Mouse (Mus musculus): Measurements from ENCODE around the gene Rrnad1. TPM values are rescaled to one million over a fixed set of nuclear protein-coding genes. Genes with fewer than 3 reads are reported as not detected.
A peak's percentile ranks its signal among the peaks of the same experiment; 100 is the strongest.
"Not testable (repeated sequence)": the region's sequence is repeated elsewhere in the genome, so short reads cannot be mapped to it uniquely, and the experiment has no call there.

Gene Rrnad1
- polyA plus RNA-seq, 1 experiment from 2014 or later = 19.9 TPM

GRCm38 (mm10) chr3:87899266-87899665 is 31.3 kb downstream of the Rrnad1 start:
- H3K9me3 ChIP-seq (ENCODE audit: low read length) = no peaks in the 10 kb centered on the region
- H3K4me3 ChIP-seq (ENCODE audit: low read length) = no peak overlapping the region
- no peak for ATAC-seq (ENCODE audit: low FRiP score, low TSS enrichment)
- 57% methylated on average over 3 of the region's 3 CpGs for WGBS
- no peak overlapping the region for H3K9ac ChIP-seq (replicated peaks; ENCODE audit: low read length)
- H3K4me1 ChIP-seq (ENCODE audit: insufficient read depth, low read length) = no peaks in the 10 kb centered on the region
- H3K36me3 ChIP-seq (ENCODE audit: insufficient read depth, low read length) = no peaks in the 10 kb centered on the region
- no peak overlapping the region for H3K4me2 ChIP-seq (replicated peaks; ENCODE audit: low read depth, low read length)
- no peaks in the 10 kb centered on the region for H3K27me3 ChIP-seq (ENCODE audit: insufficient read depth, low read length)
- no peak overlapping the region for H3K27ac ChIP-seq (ENCODE audit: low read length)

- H3K9ac ChIP-seq (replicated peaks; ENCODE audit: low read length) = no peak overlapping the region
- H3K9me3 ChIP-seq (ENCODE audit: low read length) = no peaks in the 10 kb centered on the region
- no peak overlapping the region for H3K27ac ChIP-seq (ENCODE audit: low read length)
- H3K27me3 ChIP-seq (ENCODE audit: insufficient read depth, low read length) = no peaks in the 10 kb centered on the region
- H3K36me3 ChIP-seq (ENCODE audit: insufficient read depth, low read length) = no peaks in the 10 kb centered on the region
- H3K4me1 ChIP-seq (ENCODE audit: insufficient read depth, low read length) = no peaks in the 10 kb centered on the region
- ATAC-seq (ENCODE audit: low FRiP score, low TSS enrichment) = no peak
- H3K4me3 ChIP-seq (ENCODE audit: low read length) = no peak overlapping the region
- H3K4me2 ChIP-seq (replicated peaks; ENCODE audit: low read depth, low read length) = no peak overlapping the region
- WGBS = 75% methylated on average over 3 of the region's 3 CpGs
Measured at GRCm38 (mm10) chr3:87893367-87893905, 37.1 kb downstream of the Rrnad1 start.

GRCm38 (mm10) chr3:87891481-87891880 is 39.0 kb downstream of the Rrnad1 start:
- peaks cover 2% of the 10 kb centered on the region; the same call in 1 of the 2 replicates for H3K9me3 ChIP-seq (ENCODE audit: low read length)
- H3K9ac ChIP-seq (replicated peaks; ENCODE audit: low read length) = no peak overlapping the region
- no peak overlapping the region for H3K4me2 ChIP-seq (replicated peaks; ENCODE audit: low read depth, low read length)
- WGBS = 70% methylated on average over 3 of the region's 3 CpGs
- H3K36me3 ChIP-seq (ENCODE audit: insufficient read depth, low read length) = no peaks in the 10 kb centered on the region
- H3K27me3 ChIP-seq (ENCODE audit: insufficient read depth, low read length) = no peaks in the 10 kb centered on the region
- no peak for ATAC-seq (ENCODE audit: low FRiP score, low TSS enrichment)
- H3K4me3 ChIP-seq (ENCODE audit: low read length) = no peak overlapping the region
- H3K4me1 ChIP-seq (ENCODE audit: insufficient read depth, low read length) = no peaks in the 10 kb centered on the region
- no peak overlapping the region for H3K27ac ChIP-seq (ENCODE audit: low read length)

GRCm38 (mm10) chr3:87887400-87887799 is 43.1 kb downstream of the Rrnad1 start:
- not testable (repeated sequence) for H3K36me3 ChIP-seq (ENCODE audit: insufficient read depth, low read length); H3K9me3 ChIP-seq (ENCODE audit: low read length); H3K9ac ChIP-seq (replicated peaks; ENCODE audit: low read length); H3K4me3 ChIP-seq (ENCODE audit: low read length); H3K27me3 ChIP-seq (ENCODE audit: insufficient read depth, low read length); ATAC-seq (ENCODE audit: low FRiP score, low TSS enrichment); H3K4me2 ChIP-seq (replicated peaks; ENCODE audit: low read depth, low read length); H3K27ac ChIP-seq (ENCODE audit: low read length)
- WGBS = 82% methylated on average over 4 of the region's 4 CpGs
- H3K4me1 ChIP-seq (ENCODE audit: insufficient read depth, low read length) = peaks cover 15% of the 10 kb centered on the region

- Histone ChIP-seq H3K4me3 (ENCODE audit: low read length) (peak overlapping the region; percentile 98), H3K27me3 (ENCODE audit: insufficient read depth, low read length) (no peaks in the 10 kb centered on the region), H3K4me1 (ENCODE audit: insufficient read depth, low read length) (peaks cover 15% of the 10 kb centered on the region), H3K9me3 (ENCODE audit: low read length) (peaks cover 2% of the 10 kb centered on the region; the same call in 1 of the 2 replicates), H3K36me3 (ENCODE audit: insufficient read depth, low read length) (no peaks in the 10 kb centered on the region), H3K9ac (replicated peaks; ENCODE audit: low read length) (peak overlapping the region; percentile 63; the same call in 1 of the 2 replicates), H3K27ac (ENCODE audit: low read length) (no peak overlapping the region), H3K4me2 (replicated peaks; ENCODE audit: low read depth, low read length) (peak overlapping the region; percentile 52)
- WGBS = 83% methylated on average over 6 of the region's 6 CpGs
- no peak for ATAC-seq (ENCODE audit: low FRiP score, low TSS enrichment)
Measured at GRCm38 (mm10) chr3:87886416-87886815, 44.1 kb downstream of the Rrnad1 start.

- peak overlapping the region; percentile 63 for H3K9ac ChIP-seq (replicated peaks; ENCODE audit: low read length)
- no peak; the same call in 1 of the 2 replicates for ATAC-seq (ENCODE audit: low FRiP score, low TSS enrichment)
- H3K9me3 ChIP-seq (ENCODE audit: low read length) = peaks cover 2% of the 10 kb centered on the region; the same call in 1 of the 2 replicates
- H3K36me3 ChIP-seq (ENCODE audit: insufficient read depth, low read length) = no peaks in the 10 kb centered on the region
- peaks cover 15% of the 10 kb centered on the region for H3K4me1 ChIP-seq (ENCODE audit: insufficient read depth, low read length)
- 10% methylated on average over 10 of the region's 10 CpGs for WGBS
- H3K27ac ChIP-seq (ENCODE audit: low read length) = no peak overlapping the region
- peak overlapping the region; percentile 52 for H3K4me2 ChIP-seq (replicated peaks; ENCODE audit: low read depth, low read length)
- H3K27me3 ChIP-seq (ENCODE audit: insufficient read depth, low read length) = no peaks in the 10 kb centered on the region
- peak overlapping the region; percentile 98 for H3K4me3 ChIP-seq (ENCODE audit: low read length)
Measured at GRCm38 (mm10) chr3:87886004-87886365, 44.5 kb downstream of the Rrnad1 start.

GRCm38 (mm10) chr3:87885281-87886003 is 45.1 kb downstream of the Rrnad1 start, which contains the start of gene Prcc:
Gene Prcc, minus strand, starts transcription at chr3:87885608.
- Histone ChIP-seq H3K4me1 (ENCODE audit: insufficient read depth, low read length) (peaks cover 15% of the 10 kb centered on the region), H3K27me3 (ENCODE audit: insufficient read depth, low read length) (no peaks in the 10 kb centered on the region), H3K9ac (replicated peaks; ENCODE audit: low read length) (peak within 1 kb of the TSS; percentile 94), H3K4me3 (ENCODE audit: low read length) (peak within 1 kb of the TSS; percentile 98), H3K27ac (ENCODE audit: low read length) (peak within 1 kb of the TSS; percentile 91), H3K36me3 (ENCODE audit: insufficient read depth, low read length) (peaks cover 4% of the 10 kb centered on the region), H3K4me2 (replicated peaks; ENCODE audit: low read depth, low read length) (peak within 1 kb of the TSS; percentile 89), H3K9me3 (ENCODE audit: low read length) (peaks cover 2% of the 10 kb centered on the region; the same call in 1 of the 2 replicates)
- peak; percentile 98 for ATAC-seq (ENCODE audit: low FRiP score, low TSS enrichment)
- under 1% methylated on average over 33 of the region's 33 CpGs for WGBS

- Histone ChIP-seq H3K4me1 (ENCODE audit: insufficient read depth, low read length) (peaks cover 15% of the 10 kb centered on the region), H3K4me2 (replicated peaks; ENCODE audit: low read depth, low read length) (peak overlapping the region; percentile 89), H3K27ac (ENCODE audit: low read length) (peak overlapping the region; percentile 91), H3K27me3 (ENCODE audit: insufficient read depth, low read length) (no peaks in the 10 kb centered on the region), H3K9ac (replicated peaks; ENCODE audit: low read length) (peak overlapping the region; percentile 94), H3K9me3 (ENCODE audit: low read length) (peaks cover 2% of the 10 kb centered on the region; the same call in 1 of the 2 replicates), H3K36me3 (ENCODE audit: insufficient read depth, low read length) (peaks cover 11% of the 10 kb centered on the region), H3K4me3 (ENCODE audit: low read length) (peak overlapping the region; percentile 98)
- peak; percentile 27 for ATAC-seq (ENCODE audit: low FRiP score, low TSS enrichment)
- WGBS = 0% methylated on average over 21 of the region's 28 CpGs
Measured at GRCm38 (mm10) chr3:87884708-87885251, 45.7 kb downstream of the Rrnad1 start.

- H3K4me2 ChIP-seq (replicated peaks; ENCODE audit: low read depth, low read length) = peak overlapping the region; percentile 89
- H3K4me3 ChIP-seq (ENCODE audit: low read length) = peak overlapping the region; percentile 98
- 0% methylated on average over 3 of the region's 3 CpGs for WGBS
- peaks cover 12% of the 10 kb centered on the region for H3K36me3 ChIP-seq (ENCODE audit: insufficient read depth, low read length)
- peak overlapping the region; percentile 94 for H3K9ac ChIP-seq (replicated peaks; ENCODE audit: low read length)
- peaks cover 15% of the 10 kb centered on the region for H3K4me1 ChIP-seq (ENCODE audit: insufficient read depth, low read length)
- H3K9me3 ChIP-seq (ENCODE audit: low read length) = peaks cover 2% of the 10 kb centered on the region; the same call in 1 of the 2 replicates
- H3K27me3 ChIP-seq (ENCODE audit: insufficient read depth, low read length) = no peaks in the 10 kb centered on the region
- ATAC-seq (ENCODE audit: low FRiP score, low TSS enrichment) = no peak
- H3K27ac ChIP-seq (ENCODE audit: low read length) = no peak overlapping the region
Measured at GRCm38 (mm10) chr3:87884291-87884690, 46.2 kb downstream of the Rrnad1 start.

- 94% methylated on average over 4 of the region's 4 CpGs for WGBS
- ATAC-seq (ENCODE audit: low FRiP score, low TSS enrichment) = no peak
- no peak overlapping the region for H3K4me2 ChIP-seq (replicated peaks; ENCODE audit: low read depth, low read length)
- H3K27me3 ChIP-seq (ENCODE audit: insufficient read depth, low read length) = no peaks in the 10 kb centered on the region
- H3K9me3 ChIP-seq (ENCODE audit: low read length) = no peaks in the 10 kb centered on the region
- H3K4me1 ChIP-seq (ENCODE audit: insufficient read depth, low read length) = no peaks in the 10 kb centered on the region; the same call in 1 of the 2 replicates
- no peak overlapping the region for H3K27ac ChIP-seq (ENCODE audit: low read length)
- H3K36me3 ChIP-seq (ENCODE audit: insufficient read depth, low read length) = peaks cover 20% of the 10 kb centered on the region
- H3K4me3 ChIP-seq (ENCODE audit: low read length) = no peak overlapping the region
- H3K9ac ChIP-seq (replicated peaks; ENCODE audit: low read length) = no peak overlapping the region
Measured at GRCm38 (mm10) chr3:87877730-87878129, 52.8 kb downstream of the Rrnad1 start.
